ENCODE assay signal across 10 mouse cellular contexts in genomic region chr2:144740577-144740997, GRCm38 (mm10).
DNase-seq lines count a peak whose midpoint lies in the region; ATAC-seq and TF ChIP-seq lines count a peak whose summit lies in the region.
"Had no signal": no experiment of that assay in that cellular context is flagged by ENCODE, and none has a peak within 500 bp of the region (broad histone marks: within the 10 kb centered on the region; RNA-seq: fewer than 3 reads in every experiment).

No protein-coding gene starts in this region.

- no peaks in the 10 kb centered on the region for H3K27me3 ChIP-seq in kidney, adult 2 months (replicated peaks; ENCODE audit: control insufficient read depth, insufficient read depth, low read length)
- H3K27me3 ChIP-seq in kidney, embryonic 14.5 days (ENCODE audit: control insufficient read depth, insufficient read depth, low read length): no peaks in the 10 kb centered on the region
- H3K27me3 ChIP-seq in embryonic facial prominence, embryonic 14.5 days (replicated peaks; ENCODE audit: control insufficient read depth, insufficient read depth, low read length): no peaks in the 10 kb centered on the region
- H3K27me3 ChIP-seq: midbrain, embryonic 12.5 days had no signal

- peak; percentile 63 for DNase-seq in kidney, adult 2 months
- peak; percentile 55 for DNase-seq in embryonic facial prominence, embryonic 14.5 days (ENCODE audit: low spot score)
- DNase-seq in kidney, adult 9 months: peak; percentile 28
- DNase-seq in lung, postnatal 36 days: peak; percentile 39
- no peak for DNase-seq in right cerebral cortex, postnatal 36 days (ENCODE audit: low spot score in 2 of 2)
- DNase-seq in neural tube, embryonic 10.5 days (ENCODE audit: extremely low spot score, low spot score): no peak
- DNase-seq: adrenal gland, adult 8-10 months; thymus, adult 2 months had no signal

- no peak overlapping the region for H3K27ac ChIP-seq in kidney, adult 2 months (ENCODE audit: insufficient read depth, low read depth, low read length)
- no peak overlapping the region for H3K27ac ChIP-seq in kidney, embryonic 14.5 days (ENCODE audit: low read depth, low read length)
- peak overlapping the region; percentile 6 for H3K27ac ChIP-seq in embryonic facial prominence, embryonic 14.5 days (replicated peaks; ENCODE audit: low read depth, low read length)
- H3K27ac ChIP-seq: midbrain, embryonic 12.5 days had no signal

- H3K9ac ChIP-seq in kidney, embryonic 14.5 days (ENCODE audit: low read depth, low read length): no peak overlapping the region
- H3K9ac ChIP-seq in embryonic facial prominence, embryonic 14.5 days (ENCODE audit: low read depth, low read length): no peak overlapping the region
- H3K9ac ChIP-seq: midbrain, embryonic 12.5 days had no signal

- ATAC-seq in kidney, embryonic 14.5 days (ENCODE audit: low FRiP score, low TSS enrichment): no peak
- peak; percentile 47 for ATAC-seq in embryonic facial prominence, embryonic 14.5 days (ENCODE audit: low read depth)

- no peak overlapping the region for H3K4me3 ChIP-seq in kidney, adult 2 months (ENCODE audit: insufficient read depth, low read depth, low read length)
- H3K4me3 ChIP-seq in kidney, embryonic 14.5 days (ENCODE audit: low read length): no peak overlapping the region
- H3K4me3 ChIP-seq in embryonic facial prominence, embryonic 14.5 days (ENCODE audit: low read depth, low read length): no peak overlapping the region
- H3K4me3 ChIP-seq: midbrain, embryonic 12.5 days had no signal

- no peak overlapping the region for H3K4me2 ChIP-seq in kidney, embryonic 14.5 days (replicated peaks; ENCODE audit: low read depth, low read length)
- H3K4me2 ChIP-seq in embryonic facial prominence, embryonic 14.5 days (ENCODE audit: low read depth, low read length): no peak overlapping the region
- H3K4me2 ChIP-seq: midbrain, embryonic 12.5 days had no signal

- no peak for TF ChIP-seq CTCF in kidney, adult 2 months (conservative IDR thresholded peaks at IDR 0.05; ENCODE audit: insufficient read depth, insufficient read length, low read depth, low read length)

- no peak for TF ChIP-seq POLR2A in kidney, adult 2 months (IDR thresholded peaks at IDR 0.05; ENCODE audit: low read depth, low read length)

- 26% methylated on average over 6 of the region's 6 CpGs for WGBS in kidney, adult 2 months
- 68% methylated on average over 6 of the region's 6 CpGs for WGBS in kidney, embryonic 14.5 days
- 19% methylated on average over 6 of the region's 6 CpGs for WGBS in embryonic facial prominence, embryonic 14.5 days

- H3K36me3 ChIP-seq in kidney, adult 2 months (ENCODE audit: control insufficient read depth, insufficient read depth, low read length): no peaks in the 10 kb centered on the region
- no peaks in the 10 kb centered on the region for H3K36me3 ChIP-seq in kidney, embryonic 14.5 days (ENCODE audit: control insufficient read depth, insufficient read depth, low read length)
- H3K36me3 ChIP-seq in embryonic facial prominence, embryonic 14.5 days (ENCODE audit: control insufficient read depth, insufficient read depth, low read length): no peaks in the 10 kb centered on the region
- H3K36me3 ChIP-seq: midbrain, embryonic 12.5 days had no signal

- no peaks in the 10 kb centered on the region for H3K9me3 ChIP-seq in kidney, embryonic 14.5 days (ENCODE audit: control insufficient read depth, low read length)
- H3K9me3 ChIP-seq in embryonic facial prominence, embryonic 14.5 days (ENCODE audit: control insufficient read depth, low read length): no peaks in the 10 kb centered on the region
- H3K9me3 ChIP-seq: midbrain, embryonic 12.5 days had no signal

- no peaks in the 10 kb centered on the region for H3K4me1 ChIP-seq in kidney, adult 2 months (ENCODE audit: control insufficient read depth, insufficient read depth, low read length)
- H3K4me1 ChIP-seq in kidney, embryonic 14.5 days (ENCODE audit: control insufficient read depth, insufficient read depth, low read length): no peaks in the 10 kb centered on the region
- H3K4me1 ChIP-seq in embryonic facial prominence, embryonic 14.5 days (ENCODE audit: control insufficient read depth, insufficient read depth, low read length): peaks cover 34% of the 10 kb centered on the region
- H3K4me1 ChIP-seq: midbrain, embryonic 12.5 days had no signal

Comparison
In these comparisons a context has a peak if more than half of its experiments do, and no peak if none do; other contexts are left out.
1. DNase-seq: peak in kidney, adult 2 months (single experiment), embryonic facial prominence, embryonic 14.5 days (single experiment), kidney, adult 9 months (single experiment) and lung, postnatal 36 days (single experiment); none in right cerebral cortex, postnatal 36 days (0 of 2) and neural tube, embryonic 10.5 days (single experiment).